In genomic region chr7:79347108-79347813, GRCm38 (mm10) we compare ENCODE assay signal across 20 mouse cellular contexts. TPM values are rescaled to one million over a fixed set of nuclear protein-coding genes. Genes with fewer than 3 reads are reported as not detected.
DNase-seq lines count a peak whose midpoint lies in the region; ATAC-seq and TF ChIP-seq lines count a peak whose summit lies in the region.
"Had no signal": no experiment of that assay in that cellular context is flagged by ENCODE, and none has a peak within 500 bp of the region (broad histone marks: within the 10 kb centered on the region; RNA-seq: fewer than 3 reads in every experiment).

No protein-coding gene starts in this region.

- ATAC-seq in heart, embryonic 11.5 days (replicated peaks; ENCODE audit: insufficient number of reproducible peaks, low FRiP score, low TSS enrichment), result no peak
- ATAC-seq in lung, postnatal 0 days, result no peak
- ATAC-seq: intestine, embryonic 16.5 days had no signal

- TF ChIP-seq EP300 in lung, postnatal 0 days (IDR thresholded peaks at IDR 0.05), result no peak

- H3K4me1 ChIP-seq in heart, embryonic 11.5 days (ENCODE audit: control insufficient read depth, insufficient read depth, low read length), result no peaks in the 10 kb centered on the region
- H3K4me1 ChIP-seq in lung, postnatal 0 days (ENCODE audit: insufficient read depth, low read depth, low read length), result no peaks in the 10 kb centered on the region
- peaks cover 15% of the 10 kb centered on the region for H3K4me1 ChIP-seq in cortical plate, adult 2 months (ENCODE audit: control insufficient read depth, insufficient read depth, low read length)

- intact Hi-C loops in heart, postnatal 10 days (cut with DNase I), result loop anchor here (5.0 kb wide), 1 partner anchor 425 kb away; no protein-coding TSS in a partner anchor

- H3K4me3 ChIP-seq in heart, embryonic 11.5 days (ENCODE audit: low read depth, low read length), result no peak overlapping the region
- H3K4me3 ChIP-seq in lung, postnatal 0 days (ENCODE audit: low read depth, low read length), result no peak overlapping the region
- H3K4me3 ChIP-seq in cortical plate, adult 2 months (ENCODE audit: insufficient read depth, low read length), result no peak overlapping the region
- H3K4me3 ChIP-seq: erythroblast, embryonic 14.5 days had no signal

- peak; percentile 34 for TF ChIP-seq CTCF in lung, postnatal 0 days (IDR thresholded peaks at IDR 0.05)
- TF ChIP-seq CTCF in cortical plate, adult 2 months (IDR thresholded peaks at IDR 0.05; ENCODE audit: extremely low read depth, insufficient read depth, low read length), result peak; percentile 22; the same call in 1 of the 2 replicates

- H3K9me3 ChIP-seq in heart, embryonic 11.5 days (replicated peaks; ENCODE audit: control insufficient read depth, low read length), result no peaks in the 10 kb centered on the region
- no peaks in the 10 kb centered on the region for H3K9me3 ChIP-seq in lung, postnatal 0 days (ENCODE audit: low read length)
- H3K9me3 ChIP-seq: G1E had no signal

- DNase-seq in heart, postnatal 10 days, result peak; percentile 35 to 39
- DNase-seq in lung, postnatal 0 days (ENCODE audit: low spot score), result no peak
- DNase-seq in lung, postnatal 4 days, result no peak
- DNase-seq in NIH3T3 (ENCODE audit: low read depth), result peak; percentile 41
- no peak for DNase-seq in adrenal gland, adult (ENCODE audit: inconsistent age in 2 of 2, low spot score in 1 of 2)
- DNase-seq: adrenal gland, postnatal 25 days; cerebellum, adult 9-11 months; embryo, embryonic 11 days; gastrocnemius, postnatal 25 days; kidney, postnatal 4 days; liver, postnatal 0 days; thymus, adult 18-20 months had no signal

- H3K36me3 ChIP-seq in heart, embryonic 11.5 days (ENCODE audit: control insufficient read depth, insufficient read depth, low read length), result peaks cover 6% of the 10 kb centered on the region; the same call in 1 of the 2 replicates
- H3K36me3 ChIP-seq in lung, postnatal 0 days (ENCODE audit: insufficient read depth, low read length), result peaks cover 17% of the 10 kb centered on the region; the same call in 1 of the 2 replicates

- H3K9ac ChIP-seq in heart, embryonic 11.5 days (ENCODE audit: low read depth, low read length), result no peak overlapping the region
- no peak overlapping the region for H3K9ac ChIP-seq in lung, postnatal 0 days (replicated peaks; ENCODE audit: low read depth)
- H3K9ac ChIP-seq: liver, postnatal 0 days had no signal

- H3K27me3 ChIP-seq in heart, embryonic 11.5 days (ENCODE audit: control insufficient read depth, insufficient read depth, low read length), result no peaks in the 10 kb centered on the region
- H3K27me3 ChIP-seq in lung, postnatal 0 days (replicated peaks; ENCODE audit: insufficient read depth, low read length), result no peaks in the 10 kb centered on the region

- H3K27ac ChIP-seq in heart, embryonic 11.5 days (ENCODE audit: low read depth, low read length), result no peak overlapping the region
- no peak overlapping the region for H3K27ac ChIP-seq in lung, postnatal 0 days (ENCODE audit: low read length)
- H3K27ac ChIP-seq in cortical plate, adult 2 months (ENCODE audit: insufficient read depth, low read length), result no peak overlapping the region

- H3K4me2 ChIP-seq in heart, embryonic 11.5 days, result no peak overlapping the region
- H3K4me2 ChIP-seq in lung, postnatal 0 days (replicated peaks; ENCODE audit: low read depth, low read length), result no peak overlapping the region

- 73% methylated on average over 13 of the region's 13 CpGs for WGBS in heart, embryonic 11.5 days (ENCODE audit: insufficient replicate concordance)
- 81% methylated on average over 13 of the region's 13 CpGs for WGBS in lung, postnatal 0 days

- TF ChIP-seq POLR2A in cortical plate, adult 2 months (IDR thresholded peaks at IDR 0.05; ENCODE audit: extremely low read depth, insufficient read depth, low read length), result no peak

RNA-seq across cellular contexts. Expression of gene Rlbp1, which starts 39.6 kb away (rescaled TPM):
- total RNA-seq in heart, postnatal 10 days (2021), result not detected
- 0.19 TPM in 1 of 2 replicates, not detected in the other for polyA plus RNA-seq in heart, embryonic 11.5 days (2014; fragmentation: Nextera tagmentation; extraction: Ambion mirVana)
- polyA plus RNA-seq in lung, postnatal 0 days (2015; fragmentation: Nextera tagmentation; extraction: Ambion mirVana), result 0.21 and 0.33 TPM in 2 replicates
- polyA plus RNA-seq in cortical plate, adult 2 months (2012; rRNA removed), result 28.1 and 33.4 TPM in 2 replicates
- total RNA-seq: G1E; gastrocnemius, postnatal 25 days; megakaryocyte, adult 5-6 weeks; neutrophil, adult 5-6 weeks had no signal
- polyA plus RNA-seq: erythroblast, embryonic 14.5 days; G1E; heart, embryonic 14.5 days had no signal

RNA-seq across cellular contexts. Expression of gene Fanci, which starts 44.5 kb away (rescaled TPM):
- total RNA-seq in heart, postnatal 10 days (2021), result 1 to 10 TPM; 2.3 to 2.4 TPM
- 10.6 and 13.2 TPM in 2 replicates for polyA plus RNA-seq in heart, embryonic 11.5 days (2014; fragmentation: Nextera tagmentation; extraction: Ambion mirVana)
- polyA plus RNA-seq in lung, postnatal 0 days (2015; fragmentation: Nextera tagmentation; extraction: Ambion mirVana), result 0.50 and 0.82 TPM in 2 replicates
- polyA plus RNA-seq in cortical plate, adult 2 months (2012; rRNA removed), result 0.42 and 0.73 TPM in 2 replicates

Comparison
In these comparisons a context has a peak if more than half of its experiments do, and no peak if none do; other contexts are left out.
1. DNase-seq: peak in heart, postnatal 10 days (2 of 2) and NIH3T3 (single experiment); none in lung, postnatal 0 days (single experiment), lung, postnatal 4 days (0 of 2) and adrenal gland, adult (0 of 2).
2. RNA of gene Rlbp1, which starts 39.6 kb away (polyA plus RNA-seq): 28.1 to 33.4 TPM in cortical plate, adult 2 months; 0.21 to 0.33 TPM in lung, postnatal 0 days and 0.19 TPM in heart, embryonic 11.5 days; every median in the first group is over 10 times any median in the second.